Mouse (Mus musculus) embryonic facial prominence, embryonic 11.5 days (tissue): ENCODE measurements around the gene Svs2. TPM values are rescaled to one million over a fixed set of nuclear protein-coding genes. Genes with fewer than 3 reads are reported as not detected.
"Not testable (repeated sequence)": the region's sequence is repeated elsewhere in the genome, so short reads cannot be mapped to it uniquely, and the experiment has no call there.

Experiments used
- ATAC-seq: fragments of 200-750 bp; cut with Nextera tagmentation; replicated peaks from 2 replicates; pipeline ENCODE4 v1.8.0; 2017; ENCODE audit warnings: low read depth; ENCODE audit not compliant: insufficient number of reproducible peaks, low FRiP score, low TSS enrichment
- DNase-seq: peaks from one replicate; pipeline ENCODE4 v3.0.0-alpha.2; 2015; ENCODE audit warnings: low spot score
- H3K27ac ChIP-seq: fragments of 300-500 bp; sonication (generic); replicated peaks from 2 replicates; pipeline ENCODE4 v1.5.1; 2014; ENCODE audit warnings: mild to moderate bottlenecking, low read depth, low read length, control low read depth
- H3K27me3 ChIP-seq: fragments of 300-500 bp; sonication (generic); 2 replicates; pipeline ENCODE4 v1.6.1; 2014; ENCODE audit warnings: mild to moderate bottlenecking, low read length, moderate library complexity, mixed read lengths; ENCODE audit not compliant: control insufficient read depth, insufficient read depth
- H3K36me3 ChIP-seq: fragments of 300-500 bp; sonication (generic); replicated peaks from 2 replicates; pipeline ENCODE4 v1.6.1; 2014; ENCODE audit warnings: low read depth, mild to moderate bottlenecking, low read length, moderate library complexity, mixed read lengths; ENCODE audit not compliant: control insufficient read depth, insufficient read depth
- H3K4me1 ChIP-seq: fragments of 300-500 bp; sonication (generic); 2 replicates; pipeline ENCODE4 v1.6.1; 2014; ENCODE audit warnings: low read length, mixed read lengths; ENCODE audit not compliant: control insufficient read depth, insufficient read depth
- H3K4me2 ChIP-seq: fragments of 300-500 bp; sonication (generic); 2 replicates; pipeline ENCODE4 v1.6.1; 2014; ENCODE audit warnings: low read depth, mild to moderate bottlenecking, control low read depth, low read length, moderate library complexity
- H3K4me3 ChIP-seq: fragments of 300-500 bp; sonication (generic); 2 replicates; pipeline ENCODE4 v1.5.1; 2014; ENCODE audit warnings: low read depth, low read length, control low read depth
- H3K9ac ChIP-seq: fragments of 300-500 bp; sonication (generic); replicated peaks from 2 replicates; pipeline ENCODE4 v1.6.1; 2014; ENCODE audit warnings: mild to moderate bottlenecking, control low read depth, low read length
- H3K9me3 ChIP-seq: fragments of 300-500 bp; sonication (generic); replicated peaks from 2 replicates; pipeline ENCODE4 v1.6.1; 2016; ENCODE audit warnings: mild to moderate bottlenecking, low read length, inconsistent platforms, mixed read lengths; ENCODE audit not compliant: control insufficient read depth
- WGBS: fragments of 180-500 bp; shearing (Covaris S2); extraction: QIAGEN DNeasy Blood & Tissue Kit; methylation state at CpG from one replicate; pipeline ENCODE4 v1.1.7; 2014; 5-methylcytosine and 5-hydroxymethylcytosine counted together
- polyA plus RNA-seq: library from polyadenylated mRNA; unstranded; fragments of >200 nt; fragmentation: Nextera tagmentation; extraction: Ambion mirVana; gene quantifications from 2 replicates; pipeline ENCODE4 v1.2.1, GENCODE M21; 2014

Gene Svs2
- polyA plus RNA-seq, 1 experiment from 2014 or later, result not detected

GRCm38 (mm10) chr2:164210892-164211291 is 27.4 kb downstream of the Svs2 start:
- no peak overlapping the region for H3K4me3 ChIP-seq
- whole genome bisulfite sequencing, result 91% methylated on average over 4 of the region's 4 CpGs
- no peak overlapping the region for H3K27ac ChIP-seq
- no peaks in the 10 kb centered on the region for H3K9me3 ChIP-seq
- H3K4me1 ChIP-seq, result no peaks in the 10 kb centered on the region
- DNase-seq (no peak), ATAC-seq (no peak)
- H3K27me3 ChIP-seq, result no peaks in the 10 kb centered on the region
- H3K4me2 ChIP-seq, result no peak overlapping the region
- H3K9ac ChIP-seq, result no peak overlapping the region
- no peaks in the 10 kb centered on the region for H3K36me3 ChIP-seq

GRCm38 (mm10) chr2:164206676-164207075 is 31.6 kb downstream of the Svs2 start:
- Histone ChIP-seq H3K27me3 (no peaks in the 10 kb centered on the region), H3K36me3 (no peaks in the 10 kb centered on the region), H3K4me2 (no peak overlapping the region), H3K4me1 (no peaks in the 10 kb centered on the region), H3K4me3 (no peak overlapping the region), H3K9ac (no peak overlapping the region), H3K9me3 (no peaks in the 10 kb centered on the region), H3K27ac (no peak overlapping the region)
- ATAC-seq (no peak), DNase-seq (no peak)
- 82% methylated on average over 4 of the region's 4 CpGs for WGBS

- H3K4me2 ChIP-seq, ATAC-seq, H3K9ac ChIP-seq, H3K27me3 ChIP-seq, H3K9me3 ChIP-seq, H3K27ac ChIP-seq, H3K36me3 ChIP-seq, H3K4me3 ChIP-seq, H3K4me1 ChIP-seq, DNase-seq: not testable (repeated sequence)
- 90% methylated on average over 10 of the region's 10 CpGs for WGBS
These were observed 32.3 kb downstream of the Svs2 start for GRCm38 (mm10) chr2:164206011-164206410.

- WGBS, result 72% methylated on average over 20 of the region's 20 CpGs
- Histone ChIP-seq H3K36me3 (no peaks in the 10 kb centered on the region), H3K4me2 (no peak within 1 kb of the TSS), H3K4me3 (no peak within 1 kb of the TSS), H3K9me3 (no peaks in the 10 kb centered on the region), H3K9ac (no peak within 1 kb of the TSS), H3K27ac (no peak within 1 kb of the TSS), H3K27me3 (no peaks in the 10 kb centered on the region), H3K4me1 (no peaks in the 10 kb centered on the region)
- ATAC-seq (no peak), DNase-seq (no peak)
These were observed 38.5 kb downstream of the Svs2 start, which contains the start of gene Wfdc15a for GRCm38 (mm10) chr2:164199626-164200327. Gene Wfdc15a (minus strand): TSS chr2:164200130.

GRCm38 (mm10) chr2:164196700-164196990 is 41.6 kb downstream of the Svs2 start:
- Histone ChIP-seq H3K4me3 (no peak overlapping the region), H3K4me1 (no peaks in the 10 kb centered on the region), H3K27ac (no peak overlapping the region), H3K27me3 (no peaks in the 10 kb centered on the region), H3K4me2 (no peak overlapping the region), H3K9ac (no peak overlapping the region), H3K9me3 (no peaks in the 10 kb centered on the region), H3K36me3 (no peaks in the 10 kb centered on the region)
- 82% methylated on average over 5 of the region's 5 CpGs for WGBS
- ATAC-seq (no peak), DNase-seq (no peak)

GRCm38 (mm10) chr2:164195971-164196699 is 42.1 kb downstream of the Svs2 start:
- WGBS, result 82% methylated on average over 5 of the region's 5 CpGs
- ATAC-seq (no peak), DNase-seq (no peak)

GRCm38 (mm10) chr2:164194959-164195630 is 43.2 kb downstream of the Svs2 start:
- H3K9me3 ChIP-seq, result no peaks in the 10 kb centered on the region
- ATAC-seq (no peak), DNase-seq (no peak)
- no peak overlapping the region for H3K9ac ChIP-seq
- H3K27ac ChIP-seq, result no peak overlapping the region
- WGBS, result 84% methylated on average over 5 of the region's 5 CpGs
- H3K4me2 ChIP-seq, result no peak overlapping the region
- H3K27me3 ChIP-seq, result no peaks in the 10 kb centered on the region
- H3K36me3 ChIP-seq, result no peaks in the 10 kb centered on the region
- no peak overlapping the region for H3K4me3 ChIP-seq
- no peaks in the 10 kb centered on the region for H3K4me1 ChIP-seq

More at GRCm38 (mm10) chr2:164195971-164196699, 42.1 kb downstream of the Svs2 start:
- H3K36me3 ChIP-seq, result no peaks in the 10 kb centered on the region
- H3K4me1 ChIP-seq, result no peaks in the 10 kb centered on the region
- no peaks in the 10 kb centered on the region for H3K9me3 ChIP-seq
- no peaks in the 10 kb centered on the region for H3K27me3 ChIP-seq
- H3K27ac ChIP-seq, result no peak overlapping the region
- H3K4me2 ChIP-seq, result no peak overlapping the region
- no peak overlapping the region for H3K9ac ChIP-seq
- no peak overlapping the region for H3K4me3 ChIP-seq

GRCm38 (mm10) chr2:164192279-164192678 is 46.0 kb downstream of the Svs2 start:
- Histone ChIP-seq H3K9me3 (no peaks in the 10 kb centered on the region), H3K27me3 (no peaks in the 10 kb centered on the region), H3K4me3 (no peak overlapping the region), H3K4me2 (no peak overlapping the region), H3K27ac (no peak overlapping the region), H3K4me1 (no peaks in the 10 kb centered on the region), H3K36me3 (no peaks in the 10 kb centered on the region), H3K9ac (no peak overlapping the region)
- ATAC-seq, result no peak
- DNase-seq, result no peak
